Mouse (Mus musculus) heart, embryonic 11.5 days (tissue): Measurements from ENCODE around the gene Lnx1. TPM values are rescaled to one million over a fixed set of nuclear protein-coding genes. Genes with fewer than 3 reads are reported as not detected.

ENCODE experiments used
- ATAC-seq: fragments of 200-750 bp; cut with Nextera tagmentation; replicated peaks from 2 replicates; pipeline ENCODE4 v1.8.0; 2017; ENCODE audit warnings: moderate library complexity; ENCODE audit not compliant: insufficient number of reproducible peaks, low FRiP score, low TSS enrichment
- H3K27ac ChIP-seq: fragments of 300-500 bp; sonication (generic); 2 replicates; pipeline ENCODE4 v1.5.1; 2014; ENCODE audit warnings: mild to moderate bottlenecking, low read depth, low read length
- H3K27me3 ChIP-seq: fragments of 300-500 bp; sonication (generic); 2 replicates; pipeline ENCODE4 v1.6.1; 2014; ENCODE audit warnings: mild to moderate bottlenecking, low read length, mixed read lengths; ENCODE audit not compliant: control insufficient read depth, insufficient read depth
- H3K36me3 ChIP-seq: fragments of 300-500 bp; sonication (generic); 2 replicates; pipeline ENCODE4 v1.6.1; 2014; ENCODE audit warnings: mild to moderate bottlenecking, low read length, moderate library complexity, mixed read lengths; ENCODE audit not compliant: control insufficient read depth, insufficient read depth
- H3K4me1 ChIP-seq: fragments of 300-500 bp; sonication (generic); 2 replicates; pipeline ENCODE4 v1.6.1; 2014; ENCODE audit warnings: low read length; ENCODE audit not compliant: control insufficient read depth, insufficient read depth
- H3K4me2 ChIP-seq: fragments of 300-500 bp; sonication (generic); 2 replicates; pipeline ENCODE4 v1.6.1; 2014; ENCODE audit warnings: mild to moderate bottlenecking, moderate library complexity
- H3K4me3 ChIP-seq: fragments of 300-500 bp; sonication (generic); 2 replicates; pipeline ENCODE4 v1.5.1; 2014; ENCODE audit warnings: low read depth, low read length
- H3K9ac ChIP-seq: fragments of 300-500 bp; sonication (generic); 2 replicates; pipeline ENCODE4 v1.6.1; 2014; ENCODE audit warnings: mild to moderate bottlenecking, low read depth, low read length, moderate library complexity
- H3K9me3 ChIP-seq: fragments of 300-500 bp; sonication (generic); replicated peaks from 2 replicates; pipeline ENCODE4 v1.6.1; 2016; ENCODE audit warnings: low read length; ENCODE audit not compliant: control insufficient read depth
- WGBS: fragments of 180-500 bp; shearing (Covaris S2); extraction: QIAGEN DNeasy Blood & Tissue Kit; methylation state at CpG from one replicate; pipeline ENCODE4 v1.1.7; 2014; ENCODE audit not compliant: insufficient replicate concordance; 5-methylcytosine and 5-hydroxymethylcytosine counted together
- polyA plus RNA-seq: library from polyadenylated mRNA; unstranded; fragments of >200 nt; fragmentation: Nextera tagmentation; extraction: Ambion mirVana; gene quantifications from 2 replicates; pipeline ENCODE4 v1.2.1, GENCODE M21; 2014

Gene Lnx1
- polyA plus RNA-seq, 1 experiment from 2014 or later = 0.70 TPM

- peaks cover 3% of the 10 kb centered on the region; the same call in 1 of the 2 replicates for H3K36me3 ChIP-seq
- H3K4me2 ChIP-seq = no peak overlapping the region
- H3K4me3 ChIP-seq = no peak overlapping the region
- no peaks in the 10 kb centered on the region; the same call in none of the 2 replicates for H3K4me1 ChIP-seq
- H3K9me3 ChIP-seq = no peaks in the 10 kb centered on the region
- H3K27ac ChIP-seq = no peak overlapping the region
- 71% methylated on average over 6 of the region's 6 CpGs for WGBS
- no peaks in the 10 kb centered on the region for H3K27me3 ChIP-seq
- no peak for ATAC-seq
- no peak overlapping the region for H3K9ac ChIP-seq
Measured at GRCm38 (mm10) chr5:74601965-74602364, 100.7 kb downstream of the Lnx1 start.

DNA sequence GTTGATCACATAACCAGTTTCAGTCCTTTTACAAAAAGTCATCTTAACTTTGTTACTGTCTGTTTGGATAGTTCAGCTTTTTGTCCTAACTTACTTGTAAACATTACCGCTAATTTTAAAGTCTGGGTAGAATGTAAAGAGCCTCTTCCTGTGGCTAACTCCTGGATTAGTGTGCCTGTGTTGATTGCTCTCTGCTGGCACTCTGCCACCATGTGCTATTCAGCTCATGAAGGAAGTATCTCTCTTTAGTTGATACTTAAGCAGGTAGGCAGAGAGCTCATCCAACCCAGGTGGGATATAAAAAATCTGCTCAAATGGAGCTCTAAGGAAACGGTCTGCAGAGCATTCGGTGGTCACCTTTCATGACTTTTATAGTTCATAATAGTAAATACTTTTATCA is 101.5 kb downstream of the Lnx1 start:
- Histone ChIP-seq H3K4me2 (no peak overlapping the region), H3K9ac (no peak overlapping the region), H3K9me3 (no peaks in the 10 kb centered on the region), H3K4me1 (no peaks in the 10 kb centered on the region; the same call in none of the 2 replicates), H3K27me3 (no peaks in the 10 kb centered on the region), H3K27ac (no peak overlapping the region), H3K36me3 (peaks cover 4% of the 10 kb centered on the region; the same call in 1 of the 2 replicates), H3K4me3 (no peak overlapping the region)
- no peak for ATAC-seq
- WGBS = 81% methylated on average over 3 of the region's 3 CpGs

- H3K27me3 ChIP-seq = no peaks in the 10 kb centered on the region
- H3K4me3 ChIP-seq = no peak overlapping the region
- H3K9me3 ChIP-seq = no peaks in the 10 kb centered on the region
- no peak for ATAC-seq
- H3K4me2 ChIP-seq = no peak overlapping the region
- H3K9ac ChIP-seq = no peak overlapping the region
- 72% methylated on average over 5 of the region's 5 CpGs for WGBS
- peaks cover 5% of the 10 kb centered on the region; the same call in 1 of the 2 replicates for H3K36me3 ChIP-seq
- H3K27ac ChIP-seq = no peak overlapping the region
- H3K4me1 ChIP-seq = no peaks in the 10 kb centered on the region; the same call in none of the 2 replicates
Measured at GRCm38 (mm10) chr5:74600010-74600409, 102.7 kb downstream of the Lnx1 start.

- Histone ChIP-seq H3K4me3 (no peak overlapping the region), H3K4me2 (no peak overlapping the region), H3K9me3 (no peaks in the 10 kb centered on the region), H3K27ac (no peak overlapping the region), H3K4me1 (no peaks in the 10 kb centered on the region), H3K9ac (no peak overlapping the region), H3K36me3 (peaks cover 23% of the 10 kb centered on the region), H3K27me3 (no peaks in the 10 kb centered on the region)
- WGBS = 85% methylated on average over 8 of the region's 8 CpGs
- ATAC-seq = no peak
Measured at GRCm38 (mm10) chr5:74593147-74593546, 109.6 kb downstream of the Lnx1 start.

DNA sequence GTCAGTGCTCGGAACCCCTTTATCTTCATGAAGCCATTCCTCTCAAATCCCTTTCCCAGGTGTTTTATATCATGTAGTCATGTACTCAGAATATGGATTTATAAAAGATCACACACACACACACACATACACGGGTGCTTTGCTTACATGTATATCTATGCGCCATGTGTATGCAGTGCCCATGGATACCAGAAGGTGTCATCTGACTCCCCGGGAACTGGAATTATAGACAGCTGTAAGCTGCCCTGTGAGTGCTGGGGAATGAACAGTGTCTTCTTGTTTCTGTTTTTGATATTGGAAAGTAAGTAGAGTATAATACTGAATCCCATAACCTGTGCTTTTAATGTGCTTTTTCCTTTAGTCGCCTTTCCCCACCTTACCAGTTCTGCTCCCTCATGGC is 111.3 kb downstream of the Lnx1 start:
- 91% methylated on average over 5 of the region's 5 CpGs for WGBS
- H3K4me1 ChIP-seq = no peaks in the 10 kb centered on the region
- H3K9ac ChIP-seq = no peak overlapping the region
- H3K4me3 ChIP-seq = no peak overlapping the region
- H3K27me3 ChIP-seq = no peaks in the 10 kb centered on the region
- no peak overlapping the region for H3K4me2 ChIP-seq
- no peaks in the 10 kb centered on the region for H3K9me3 ChIP-seq
- no peak for ATAC-seq
- no peak overlapping the region for H3K27ac ChIP-seq
- H3K36me3 ChIP-seq = peaks cover 20% of the 10 kb centered on the region

- 88% methylated on average over 7 of the region's 7 CpGs for WGBS
- Histone ChIP-seq H3K9me3 (no peaks in the 10 kb centered on the region), H3K27me3 (no peaks in the 10 kb centered on the region), H3K27ac (no peak overlapping the region), H3K9ac (no peak overlapping the region), H3K4me3 (no peak overlapping the region), H3K4me2 (no peak overlapping the region), H3K4me1 (no peaks in the 10 kb centered on the region), H3K36me3 (peaks cover 14% of the 10 kb centered on the region)
- ATAC-seq = no peak
Measured at GRCm38 (mm10) chr5:74589133-74589532, 113.6 kb downstream of the Lnx1 start.

GRCm38 (mm10) chr5:74571767-74572166 is 130.9 kb downstream of the Lnx1 start:
- WGBS = 89% methylated on average over 6 of the region's 6 CpGs
- H3K27ac ChIP-seq = no peak overlapping the region
- no peaks in the 10 kb centered on the region; the same call in 1 of the 2 replicates for H3K36me3 ChIP-seq
- no peaks in the 10 kb centered on the region for H3K9me3 ChIP-seq
- H3K27me3 ChIP-seq = no peaks in the 10 kb centered on the region
- ATAC-seq = no peak
- H3K9ac ChIP-seq = no peak overlapping the region
- H3K4me3 ChIP-seq = no peak overlapping the region
- H3K4me2 ChIP-seq = no peak overlapping the region
- H3K4me1 ChIP-seq = no peaks in the 10 kb centered on the region

DNA sequence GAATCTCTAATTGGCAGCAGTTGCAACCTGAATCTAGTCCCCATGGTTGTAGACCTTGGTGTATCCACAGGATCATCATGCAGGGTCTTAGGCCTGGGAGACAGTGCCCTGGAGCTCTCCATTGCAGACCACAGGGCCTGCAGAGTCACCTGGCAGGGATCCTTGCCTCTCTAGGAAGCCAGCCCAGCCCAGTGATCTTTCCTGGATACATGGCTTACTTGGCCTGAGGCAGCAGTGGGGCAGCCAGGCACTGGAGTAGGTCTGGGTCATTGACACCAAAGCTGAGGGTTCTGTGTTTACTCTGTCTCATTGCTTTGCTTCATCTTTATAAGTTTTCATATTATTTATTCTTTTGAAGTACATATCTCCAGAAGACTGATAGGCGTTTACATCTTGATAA is 141.6 kb downstream of the Lnx1 start:
- H3K4me1 ChIP-seq = no peaks in the 10 kb centered on the region
- H3K36me3 ChIP-seq = peaks cover 21% of the 10 kb centered on the region
- no peak for ATAC-seq
- 88% methylated on average over 1 of the region's 1 CpGs for WGBS
- H3K27me3 ChIP-seq = no peaks in the 10 kb centered on the region
- no peak overlapping the region for H3K27ac ChIP-seq
- H3K9me3 ChIP-seq = no peaks in the 10 kb centered on the region
- H3K4me2 ChIP-seq = no peak overlapping the region
- H3K4me3 ChIP-seq = no peak overlapping the region
- H3K9ac ChIP-seq = no peak overlapping the region

GRCm38 (mm10) chr5:74549566-74549965 is 153.1 kb downstream of the Lnx1 start:
- Histone ChIP-seq H3K27ac (no peak overlapping the region), H3K4me1 (no peaks in the 10 kb centered on the region), H3K27me3 (no peaks in the 10 kb centered on the region), H3K4me2 (no peak overlapping the region), H3K36me3 (peaks cover 20% of the 10 kb centered on the region), H3K9me3 (no peaks in the 10 kb centered on the region), H3K4me3 (no peak overlapping the region), H3K9ac (no peak overlapping the region)
- ATAC-seq = no peak
- WGBS = 87% methylated on average over 8 of the region's 8 CpGs
